Mouse (Mus musculus): Measurements from ENCODE around the gene Cdv3. TPM values are rescaled to one million over a fixed set of nuclear protein-coding genes. Genes with fewer than 3 reads are reported as not detected.
A peak's percentile ranks its signal among the peaks of the same experiment; 100 is the strongest.

The Cdv3 gene
- polyA plus RNA-seq, 1 experiment from 2014 or later, result 82.9 TPM

DNA sequence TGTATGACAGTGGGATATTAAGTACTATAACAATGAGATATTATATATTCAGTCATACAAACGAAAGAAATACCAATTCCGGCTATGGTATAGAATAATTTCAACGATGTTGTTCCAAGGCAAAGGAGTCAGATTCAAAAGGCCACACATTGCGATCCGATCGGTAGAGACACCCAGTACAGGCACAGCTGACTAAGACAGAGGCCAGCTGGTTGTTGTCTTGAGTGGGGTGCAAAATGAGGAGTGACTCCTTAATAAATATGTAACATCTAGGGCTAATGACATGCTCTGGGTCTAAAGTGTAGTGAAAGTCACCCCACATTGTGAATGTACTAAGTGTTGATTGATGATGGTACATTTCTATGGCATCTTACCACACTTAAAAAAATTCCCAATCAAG lies 23.6 kb upstream of the Cdv3 start:
- Histone ChIP-seq H3K9ac (ENCODE audit: low read depth, low read length) (no peak overlapping the region), H3K27me3 (ENCODE audit: control insufficient read depth, insufficient read depth, low read length) (no peaks in the 10 kb centered on the region), H3K4me2 (replicated peaks; ENCODE audit: low read depth, low read length) (no peak overlapping the region), H3K9me3 (ENCODE audit: control insufficient read depth, low read length) (no peaks in the 10 kb centered on the region), H3K4me1 (ENCODE audit: control insufficient read depth, insufficient read depth, low read length) (peaks cover 8% of the 10 kb centered on the region; the same call in 1 of the 2 replicates), H3K4me3 (ENCODE audit: low read length) (no peak overlapping the region), H3K27ac (ENCODE audit: low read depth, low read length) (no peak overlapping the region), H3K36me3 (ENCODE audit: control insufficient read depth, insufficient read depth, low read length) (no peaks in the 10 kb centered on the region)
- WGBS, result 82% methylated on average over 6 of the region's 6 CpGs
- no peak for ATAC-seq (ENCODE audit: low FRiP score, low TSS enrichment)

DNA sequence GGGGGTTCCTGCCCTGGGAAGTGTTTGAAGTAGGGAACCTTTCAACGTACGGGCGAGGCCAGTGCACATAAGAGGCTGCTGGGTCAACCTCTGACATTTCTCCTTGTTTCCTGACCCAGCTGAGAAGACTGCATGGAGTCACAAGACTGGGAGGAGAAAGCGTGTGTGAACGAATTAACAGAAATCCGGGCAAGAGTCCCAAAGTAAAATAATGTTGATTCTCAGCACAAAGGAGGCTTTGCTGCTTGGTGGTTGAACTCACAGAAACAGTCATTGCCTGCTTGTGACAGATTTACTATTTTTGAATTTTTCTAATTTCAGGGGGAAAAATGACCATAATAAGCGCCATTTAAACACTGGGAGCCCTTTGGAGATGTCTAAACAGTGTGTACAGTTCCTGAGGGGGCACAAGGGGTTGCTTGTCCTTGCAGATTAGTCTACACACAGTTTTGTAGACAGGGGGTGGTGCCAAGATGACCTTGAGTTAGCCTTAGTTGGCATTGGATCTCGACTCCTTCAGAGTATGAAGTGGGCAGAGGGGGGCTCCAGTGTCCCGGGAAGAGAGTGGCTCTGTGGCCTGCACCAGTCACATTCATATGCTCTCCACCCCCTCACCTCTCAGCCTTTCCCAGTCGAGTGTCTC lies 21.5 kb upstream of the Cdv3 start:
- H3K9me3 ChIP-seq (ENCODE audit: control insufficient read depth, low read length), result no peaks in the 10 kb centered on the region
- 52% methylated on average over 10 of the region's 10 CpGs for WGBS
- no peaks in the 10 kb centered on the region for H3K36me3 ChIP-seq (ENCODE audit: control insufficient read depth, insufficient read depth, low read length)
- H3K27me3 ChIP-seq (ENCODE audit: control insufficient read depth, insufficient read depth, low read length), result no peaks in the 10 kb centered on the region
- H3K4me2 ChIP-seq (replicated peaks; ENCODE audit: low read depth, low read length), result no peak overlapping the region
- H3K27ac ChIP-seq (ENCODE audit: low read depth, low read length), result no peak overlapping the region
- H3K9ac ChIP-seq (ENCODE audit: low read depth, low read length), result no peak overlapping the region
- peak; percentile 11; the same call in 1 of the 2 replicates for ATAC-seq (ENCODE audit: low FRiP score, low TSS enrichment)
- peaks cover 8% of the 10 kb centered on the region; the same call in 1 of the 2 replicates for H3K4me1 ChIP-seq (ENCODE audit: control insufficient read depth, insufficient read depth, low read length)
- H3K4me3 ChIP-seq (ENCODE audit: low read length), result no peak overlapping the region

DNA sequence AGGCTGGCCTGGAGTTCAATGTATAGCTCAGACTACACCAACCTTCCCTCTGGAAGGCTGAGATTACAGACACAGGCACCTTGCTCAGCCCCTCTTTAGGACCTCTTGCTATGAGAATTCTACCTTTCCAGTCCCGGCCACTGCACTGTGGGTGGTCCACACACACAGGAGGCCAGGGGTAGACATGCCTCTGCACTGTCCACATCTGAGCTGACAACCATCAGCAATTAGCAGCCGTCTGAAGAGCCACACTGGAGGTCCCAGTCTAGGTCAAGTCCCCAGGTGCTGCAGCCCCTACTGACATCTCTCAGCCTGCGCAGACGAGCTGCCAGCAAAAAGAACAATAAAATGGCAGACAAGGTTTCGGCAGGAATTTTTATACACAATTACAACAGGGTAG lies 20.9 kb upstream of the Cdv3 start:
- H3K9me3 ChIP-seq (ENCODE audit: control insufficient read depth, low read length), result no peaks in the 10 kb centered on the region
- no peak overlapping the region for H3K9ac ChIP-seq (ENCODE audit: low read depth, low read length)
- H3K36me3 ChIP-seq (ENCODE audit: control insufficient read depth, insufficient read depth, low read length), result no peaks in the 10 kb centered on the region
- peaks cover 8% of the 10 kb centered on the region; the same call in 1 of the 2 replicates for H3K4me1 ChIP-seq (ENCODE audit: control insufficient read depth, insufficient read depth, low read length)
- peak; percentile 67 for ATAC-seq (ENCODE audit: low FRiP score, low TSS enrichment)
- no peak overlapping the region for H3K27ac ChIP-seq (ENCODE audit: low read depth, low read length)
- 22% methylated on average over 5 of the region's 5 CpGs for WGBS
- H3K4me2 ChIP-seq (replicated peaks; ENCODE audit: low read depth, low read length), result no peak overlapping the region
- H3K27me3 ChIP-seq (ENCODE audit: control insufficient read depth, insufficient read depth, low read length), result no peaks in the 10 kb centered on the region
- H3K4me3 ChIP-seq (ENCODE audit: low read length), result no peak overlapping the region

DNA sequence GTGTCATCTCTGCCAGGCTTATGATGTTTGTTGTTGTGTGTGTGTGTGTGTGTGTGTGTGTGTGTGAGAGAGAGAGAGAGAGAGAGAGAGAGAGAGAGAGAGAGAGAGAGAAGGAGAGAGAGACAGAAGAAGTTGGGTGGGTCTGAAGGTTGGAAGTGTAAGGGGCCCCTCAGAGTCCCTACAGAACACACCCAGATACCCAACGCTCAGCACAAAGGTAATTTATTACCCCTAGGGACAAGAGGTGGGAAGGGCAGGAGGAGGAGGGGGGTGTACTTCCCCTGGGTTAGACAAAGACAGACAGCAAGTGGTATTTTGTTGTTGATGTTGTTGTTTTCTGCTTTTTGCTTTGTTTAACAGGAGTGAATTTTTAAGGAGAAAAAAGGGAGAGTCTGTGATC lies 20.0 kb upstream of the Cdv3 start:
- no peak overlapping the region for H3K4me2 ChIP-seq (replicated peaks; ENCODE audit: low read depth, low read length)
- H3K4me3 ChIP-seq (ENCODE audit: low read length), result no peak overlapping the region
- no peak for ATAC-seq (ENCODE audit: low FRiP score, low TSS enrichment)
- no peak overlapping the region for H3K27ac ChIP-seq (ENCODE audit: low read depth, low read length)
- no peaks in the 10 kb centered on the region for H3K9me3 ChIP-seq (ENCODE audit: control insufficient read depth, low read length)
- 0% methylated on average over 1 of the region's 1 CpGs for WGBS
- no peak overlapping the region for H3K9ac ChIP-seq (ENCODE audit: low read depth, low read length)
- no peaks in the 10 kb centered on the region for H3K27me3 ChIP-seq (ENCODE audit: control insufficient read depth, insufficient read depth, low read length)
- no peaks in the 10 kb centered on the region for H3K36me3 ChIP-seq (ENCODE audit: control insufficient read depth, insufficient read depth, low read length)
- peaks cover 8% of the 10 kb centered on the region; the same call in 1 of the 2 replicates for H3K4me1 ChIP-seq (ENCODE audit: control insufficient read depth, insufficient read depth, low read length)

DNA sequence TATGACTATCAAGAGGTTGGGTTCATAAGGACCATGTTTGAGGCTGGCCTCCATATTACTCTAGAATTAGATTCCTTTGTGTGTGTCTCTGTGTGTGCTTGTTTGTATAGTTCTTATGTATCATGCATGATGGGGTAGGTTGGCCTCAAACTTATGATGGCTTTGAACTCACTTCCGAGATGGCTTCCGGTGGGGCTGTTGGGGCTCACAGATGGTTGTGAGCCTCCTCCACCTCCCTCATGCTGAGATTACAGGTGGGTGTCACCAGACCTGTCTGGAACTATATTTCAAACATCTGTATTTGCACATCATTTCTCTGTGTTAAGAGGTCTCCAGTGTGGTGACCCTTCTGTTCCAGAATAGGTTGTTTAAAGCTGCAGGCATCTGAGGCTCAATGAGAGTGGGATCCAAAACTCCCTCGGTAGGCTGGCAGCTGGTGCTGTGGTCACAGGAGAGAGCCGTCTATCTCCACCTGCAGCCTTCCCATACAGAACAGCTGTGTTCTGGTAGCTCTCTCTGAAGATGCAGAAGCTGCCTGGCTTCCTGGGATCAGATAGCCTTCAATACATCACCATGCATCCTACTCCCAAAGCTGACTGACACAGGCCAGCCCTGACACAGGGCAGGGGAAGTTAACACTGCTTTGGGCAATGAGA lies 18.6 kb upstream of the Cdv3 start:
- H3K36me3 ChIP-seq (ENCODE audit: control insufficient read depth, insufficient read depth, low read length), result no peaks in the 10 kb centered on the region
- ATAC-seq (ENCODE audit: low FRiP score, low TSS enrichment), result no peak
- 68% methylated on average over 4 of the region's 4 CpGs for WGBS

DNA sequence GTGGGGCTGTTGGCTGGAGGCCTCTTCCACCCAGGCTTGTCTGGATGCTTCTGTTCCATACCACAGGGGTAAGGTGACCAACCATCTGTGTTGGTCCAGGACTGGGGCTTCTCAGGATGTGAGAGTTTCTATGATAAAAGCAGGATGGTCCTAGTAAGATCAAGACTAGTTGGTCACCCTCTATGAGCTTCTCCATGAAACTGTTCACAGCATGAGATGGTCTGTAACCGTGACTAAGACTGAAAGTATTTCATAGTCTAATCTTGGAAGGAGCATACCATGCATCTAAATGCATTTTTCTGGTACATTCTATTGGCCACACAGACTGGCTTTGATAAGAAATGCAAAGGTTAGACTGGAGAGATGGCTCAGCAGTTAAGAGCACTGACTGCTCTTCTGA lies 17.9 kb upstream of the Cdv3 start:
- no peak overlapping the region for H3K9ac ChIP-seq (ENCODE audit: low read depth, low read length)
- peaks cover 8% of the 10 kb centered on the region; the same call in 1 of the 2 replicates for H3K4me1 ChIP-seq (ENCODE audit: control insufficient read depth, insufficient read depth, low read length)
- no peaks in the 10 kb centered on the region for H3K36me3 ChIP-seq (ENCODE audit: control insufficient read depth, insufficient read depth, low read length)
- no peak for ATAC-seq (ENCODE audit: low FRiP score, low TSS enrichment)
- no peaks in the 10 kb centered on the region for H3K9me3 ChIP-seq (ENCODE audit: control insufficient read depth, low read length)
- 100% methylated on average over 1 of the region's 1 CpGs for WGBS
- H3K27me3 ChIP-seq (ENCODE audit: control insufficient read depth, insufficient read depth, low read length), result no peaks in the 10 kb centered on the region
- H3K4me2 ChIP-seq (replicated peaks; ENCODE audit: low read depth, low read length), result no peak overlapping the region
- H3K4me3 ChIP-seq (ENCODE audit: low read length), result no peak overlapping the region
- no peak overlapping the region for H3K27ac ChIP-seq (ENCODE audit: low read depth, low read length)

More for the DNA sequence above, 18.6 kb upstream of the Cdv3 start:
- Histone ChIP-seq H3K4me1 (ENCODE audit: control insufficient read depth, insufficient read depth, low read length) (peaks cover 8% of the 10 kb centered on the region; the same call in 1 of the 2 replicates), H3K4me2 (replicated peaks; ENCODE audit: low read depth, low read length) (no peak overlapping the region), H3K4me3 (ENCODE audit: low read length) (no peak overlapping the region), H3K27me3 (ENCODE audit: control insufficient read depth, insufficient read depth, low read length) (no peaks in the 10 kb centered on the region), H3K9me3 (ENCODE audit: control insufficient read depth, low read length) (no peaks in the 10 kb centered on the region), H3K9ac (ENCODE audit: low read depth, low read length) (no peak overlapping the region), H3K27ac (ENCODE audit: low read depth, low read length) (no peak overlapping the region)

DNA sequence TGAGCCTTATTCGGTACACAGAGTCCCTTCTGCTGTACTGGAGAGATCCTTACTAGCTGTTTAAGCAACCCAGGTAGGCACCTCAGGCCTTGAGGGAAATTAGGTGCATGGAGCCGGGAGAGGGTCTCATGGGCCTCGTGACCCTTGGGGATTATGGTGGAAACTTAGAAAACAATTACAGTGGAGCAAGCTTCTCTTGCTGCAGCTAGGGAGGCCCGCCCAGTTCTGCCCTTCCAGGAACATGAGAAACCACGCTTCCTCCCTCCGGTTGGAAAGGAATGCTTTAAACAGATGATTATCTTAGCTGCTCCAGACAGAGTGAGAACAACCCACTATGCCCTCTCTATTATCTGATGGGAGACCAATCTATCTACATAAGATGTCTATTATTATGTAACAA lies 17.3 kb upstream of the Cdv3 start:
- Histone ChIP-seq H3K4me2 (replicated peaks; ENCODE audit: low read depth, low read length) (no peak overlapping the region), H3K27ac (ENCODE audit: low read depth, low read length) (no peak overlapping the region), H3K27me3 (ENCODE audit: control insufficient read depth, insufficient read depth, low read length) (no peaks in the 10 kb centered on the region), H3K4me3 (ENCODE audit: low read length) (no peak overlapping the region), H3K4me1 (ENCODE audit: control insufficient read depth, insufficient read depth, low read length) (peaks cover 8% of the 10 kb centered on the region; the same call in 1 of the 2 replicates), H3K9me3 (ENCODE audit: control insufficient read depth, low read length) (no peaks in the 10 kb centered on the region), H3K9ac (ENCODE audit: low read depth, low read length) (no peak overlapping the region), H3K36me3 (ENCODE audit: control insufficient read depth, insufficient read depth, low read length) (no peaks in the 10 kb centered on the region)
- WGBS, result 49% methylated on average over 6 of the region's 6 CpGs
- ATAC-seq (ENCODE audit: low FRiP score, low TSS enrichment), result no peak

DNA sequence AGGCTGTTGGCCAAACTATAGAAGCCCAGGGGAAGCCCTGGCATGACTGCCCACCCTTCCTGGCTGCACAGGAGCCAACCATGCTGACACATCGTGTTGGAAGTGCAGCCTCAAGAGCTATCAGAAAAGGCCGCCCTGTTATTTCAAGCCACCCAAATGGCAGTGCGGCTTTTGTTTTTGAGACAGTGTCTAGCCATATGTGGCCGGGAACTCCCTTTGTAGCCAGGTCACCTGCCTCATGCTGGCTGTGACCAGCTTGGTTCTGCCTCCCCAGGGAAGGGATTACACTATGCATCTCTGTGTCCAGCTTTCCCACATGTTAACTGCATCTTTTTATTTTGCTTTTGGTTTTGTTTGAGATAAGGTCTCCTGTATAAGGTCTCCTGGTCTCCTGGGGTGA lies 14.9 kb upstream of the Cdv3 start:
- no peaks in the 10 kb centered on the region for H3K27me3 ChIP-seq (ENCODE audit: control insufficient read depth, insufficient read depth, low read length)
- H3K9me3 ChIP-seq (ENCODE audit: control insufficient read depth, low read length), result no peaks in the 10 kb centered on the region
- H3K4me1 ChIP-seq (ENCODE audit: control insufficient read depth, insufficient read depth, low read length), result no peaks in the 10 kb centered on the region
- 80% methylated on average over 4 of the region's 4 CpGs for WGBS
- H3K36me3 ChIP-seq (ENCODE audit: control insufficient read depth, insufficient read depth, low read length), result no peaks in the 10 kb centered on the region
- H3K9ac ChIP-seq (ENCODE audit: low read depth, low read length), result no peak overlapping the region
- H3K4me2 ChIP-seq (replicated peaks; ENCODE audit: low read depth, low read length), result no peak overlapping the region
- no peak overlapping the region for H3K27ac ChIP-seq (ENCODE audit: low read depth, low read length)
- no peak for ATAC-seq (ENCODE audit: low FRiP score, low TSS enrichment)
- no peak overlapping the region for H3K4me3 ChIP-seq (ENCODE audit: low read length)

DNA sequence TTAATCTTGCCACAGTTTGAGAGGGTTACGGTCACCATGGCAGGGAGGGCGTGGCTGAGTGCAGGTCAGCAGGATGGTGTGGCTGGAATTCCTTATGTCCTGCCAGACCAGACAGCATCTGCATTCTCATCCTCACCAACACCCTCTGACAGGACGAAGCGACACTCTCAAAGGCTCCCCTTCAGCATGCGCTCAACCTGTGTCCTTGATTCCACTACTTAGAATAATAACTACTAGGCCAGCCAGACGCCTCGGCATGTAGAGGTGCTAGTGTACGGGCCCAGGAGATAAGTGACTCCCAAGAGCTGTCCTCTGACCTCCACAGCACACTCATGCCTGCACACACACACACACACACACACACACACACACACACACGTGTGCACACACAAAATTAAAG lies 13.6 kb upstream of the Cdv3 start:
- Histone ChIP-seq H3K27me3 (ENCODE audit: control insufficient read depth, insufficient read depth, low read length) (no peaks in the 10 kb centered on the region), H3K36me3 (ENCODE audit: control insufficient read depth, insufficient read depth, low read length) (no peaks in the 10 kb centered on the region), H3K9me3 (ENCODE audit: control insufficient read depth, low read length) (no peaks in the 10 kb centered on the region), H3K4me1 (ENCODE audit: control insufficient read depth, insufficient read depth, low read length) (no peaks in the 10 kb centered on the region), H3K4me2 (replicated peaks; ENCODE audit: low read depth, low read length) (no peak overlapping the region), H3K27ac (ENCODE audit: low read depth, low read length) (no peak overlapping the region), H3K4me3 (ENCODE audit: low read length) (no peak overlapping the region), H3K9ac (ENCODE audit: low read depth, low read length) (no peak overlapping the region)
- WGBS, result 64% methylated on average over 9 of the region's 9 CpGs
- ATAC-seq (ENCODE audit: low FRiP score, low TSS enrichment), result no peak

Data from kidney, embryonic 14.5 days (tissue).